Mouse (Mus musculus): Measurements from ENCODE around the gene Fam205c. TPM values are rescaled to one million over a fixed set of nuclear protein-coding genes. Genes with fewer than 3 reads are reported as not detected.

Gene Fam205c
- total RNA-seq (2021) = 1 to 10 TPM; 1.2 to 1.4 TPM

GRCm38 (mm10) chr4:42874134-42874533 lies at the start of gene Fam205c:
Gene Fam205c (minus strand): TSS chr4:42874234.
- intact Hi-C loops (cut with DNase I) = no loop called here
- no peak for DNase-seq (ENCODE audit: extremely low spot score in 1 of 2, low spot score in 2 of 2)

- peak in 1 of 2 experiments; percentile 5 for DNase-seq (ENCODE audit: extremely low spot score in 1 of 2, low spot score in 2 of 2)
- intact Hi-C loops (cut with DNase I) = loop anchor here (2.0 kb wide), 1 partner anchor 34 kb away; no protein-coding TSS in a partner anchor
Observed at GRCm38 (mm10) chr4:42922461-42922860, 48.4 kb upstream of the Fam205c start.

DNA sequence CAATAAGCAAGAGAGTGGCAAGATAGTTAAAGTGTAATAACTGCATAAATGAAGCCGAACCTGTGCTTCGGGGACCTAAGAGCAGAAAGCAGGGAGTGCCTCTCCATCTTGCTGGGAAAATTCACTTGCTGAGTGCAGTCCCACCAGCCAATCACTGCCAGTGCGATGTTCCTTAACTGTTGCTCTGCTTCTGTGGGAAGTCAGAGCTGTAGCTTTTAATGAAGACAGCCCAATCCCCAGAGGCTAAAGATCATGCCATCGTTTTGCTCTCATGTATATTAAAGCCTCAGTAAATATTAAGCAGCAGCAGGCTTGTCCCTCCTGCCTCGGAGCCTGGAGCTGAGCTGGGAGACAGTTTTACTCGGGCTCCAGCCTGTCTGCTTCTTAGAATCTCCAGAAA lies 48.0 kb upstream of the Fam205c start:
- peak in 1 of 2 experiments; percentile 12 for DNase-seq (ENCODE audit: extremely low spot score in 1 of 2, low spot score in 2 of 2)
- intact Hi-C loops (cut with DNase I) = loop anchor here (2.0 kb wide), 1 partner anchor 33 kb away; no protein-coding TSS in a partner anchor

DNA sequence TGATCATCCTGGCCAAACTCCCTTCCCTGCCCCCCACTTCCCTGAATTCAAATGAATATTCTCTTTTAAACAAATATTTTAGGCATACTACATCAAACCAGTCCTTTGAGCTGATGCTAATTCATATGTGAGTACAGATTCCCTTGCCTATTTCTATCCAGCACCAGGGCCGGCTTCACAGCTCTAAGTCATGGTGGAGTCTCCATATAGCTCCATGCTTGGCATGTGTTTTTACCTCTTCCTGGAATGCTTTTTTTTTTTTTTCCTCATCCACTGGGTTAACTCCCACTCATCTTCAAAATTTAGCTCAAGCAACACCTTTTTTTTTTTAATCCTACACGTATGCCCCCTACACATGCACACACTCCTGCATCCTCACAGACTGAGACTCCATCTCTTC lies 47.5 kb upstream of the Fam205c start:
- DNase-seq (ENCODE audit: extremely low spot score in 1 of 2, low spot score in 2 of 2) = peak; percentile 28 to 58

DNA sequence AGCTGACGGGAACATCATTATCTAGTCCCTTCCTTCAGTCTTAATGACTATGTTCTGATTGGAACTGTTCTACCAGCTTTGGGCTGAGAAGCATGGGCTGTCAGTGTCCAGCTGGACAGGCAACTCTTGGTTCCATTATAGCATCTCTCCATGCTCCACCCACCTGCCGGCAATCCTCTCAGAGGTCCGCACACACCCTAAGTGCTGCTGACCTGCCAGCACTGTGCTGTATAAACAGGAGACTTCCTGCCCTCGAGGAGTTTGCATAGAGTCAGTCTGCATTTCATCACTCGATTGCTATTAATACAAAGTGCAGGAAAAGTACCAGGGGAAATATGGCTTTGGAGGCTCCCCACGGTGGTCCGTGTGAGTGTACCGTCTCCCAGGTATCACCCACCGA lies 46.7 kb upstream of the Fam205c start:
- peak in 1 of 2 experiments; percentile 20 for DNase-seq (ENCODE audit: extremely low spot score in 1 of 2, low spot score in 2 of 2)
- intact Hi-C loops (cut with DNase I) = no loop called here

More for the DNA sequence above, 47.5 kb upstream of the Fam205c start:
- intact Hi-C loops (cut with DNase I) = no loop called here

DNA sequence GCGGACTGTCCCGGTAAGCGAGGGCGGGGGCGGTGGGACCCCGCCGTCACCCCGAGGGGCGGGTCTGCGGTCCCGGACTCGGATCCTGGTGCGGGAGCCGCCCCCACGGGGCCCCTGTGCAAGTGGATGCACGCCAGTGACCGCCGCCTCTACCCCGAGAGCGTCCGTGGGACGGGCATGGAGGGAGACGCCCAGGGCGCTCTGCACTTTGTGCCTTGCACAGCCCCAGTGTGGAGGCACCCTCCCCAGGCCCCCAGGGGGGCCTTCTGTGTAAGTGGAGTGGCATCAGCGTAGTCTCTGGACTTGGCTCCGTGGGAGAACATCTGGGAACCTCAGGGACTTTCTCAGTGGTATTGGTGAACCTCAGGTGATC lies 43.4 kb upstream of the Fam205c start:
- intact Hi-C loops (cut with DNase I) = no loop called here

GRCm38 (mm10) chr4:42916617-42917401 lies 42.8 kb upstream of the Fam205c start, which contains the start of gene Phf24:
Gene Phf24 (plus strand): TSS chr4:42916660.
- intact Hi-C loops (cut with DNase I) = no loop called here

More for the DNA sequence above, 43.4 kb upstream of the Fam205c start:
- DNase-seq (ENCODE audit: extremely low spot score in 1 of 2, low spot score in 2 of 2) = peak in 1 of 2 experiments; percentile 58

DNA sequence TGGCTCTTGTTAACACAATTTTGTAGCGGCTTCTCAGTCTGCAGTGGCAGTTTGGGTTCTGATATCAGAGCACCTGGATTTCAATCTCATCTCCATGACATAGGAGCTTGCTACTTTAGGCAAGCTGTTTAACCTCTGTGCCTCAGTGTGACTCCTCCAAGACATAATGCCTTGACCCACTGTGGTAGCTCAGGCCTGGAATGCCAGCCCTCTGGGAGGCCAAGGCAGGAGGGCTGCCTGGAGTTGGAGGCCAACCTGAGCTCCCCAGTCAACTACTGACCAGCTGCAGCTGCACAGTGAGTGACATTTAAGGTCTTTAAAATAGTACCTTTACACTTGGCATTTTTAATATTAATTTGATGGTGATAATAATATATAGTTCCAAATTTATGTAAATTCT lies 41.9 kb upstream of the Fam205c start:
- DNase-seq (ENCODE audit: extremely low spot score in 1 of 2, low spot score in 2 of 2) = peak in 1 of 2 experiments; percentile 16
- intact Hi-C loops (cut with DNase I) = no loop called here

More at GRCm38 (mm10) chr4:42916617-42917401, 42.8 kb upstream of the Fam205c start, which contains the start of gene Phf24:
- peak in 1 of 2 experiments; percentile 71 for DNase-seq (ENCODE audit: extremely low spot score in 1 of 2, low spot score in 2 of 2)

DNA sequence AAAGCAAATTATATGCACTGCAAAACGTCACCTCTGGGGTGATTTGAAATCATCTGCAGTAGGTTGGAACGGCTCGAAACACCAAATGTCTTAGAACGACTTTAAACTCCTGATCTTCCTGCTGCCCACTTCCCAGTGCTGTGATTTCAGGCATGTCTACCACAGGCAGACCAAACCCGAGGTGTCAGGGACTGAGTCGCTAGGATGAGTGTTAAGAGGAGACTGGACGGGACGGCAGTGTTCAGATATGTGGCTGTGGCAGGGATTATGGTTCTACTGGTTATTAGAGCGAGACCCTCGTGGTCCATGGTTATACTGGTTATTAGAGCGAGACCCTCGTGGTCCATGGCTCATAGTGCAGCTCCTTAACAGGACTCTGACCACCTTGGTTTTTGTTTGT lies 41.3 kb upstream of the Fam205c start:
- peak in 1 of 2 experiments; percentile 6 for DNase-seq (ENCODE audit: extremely low spot score in 1 of 2, low spot score in 2 of 2)

DNA sequence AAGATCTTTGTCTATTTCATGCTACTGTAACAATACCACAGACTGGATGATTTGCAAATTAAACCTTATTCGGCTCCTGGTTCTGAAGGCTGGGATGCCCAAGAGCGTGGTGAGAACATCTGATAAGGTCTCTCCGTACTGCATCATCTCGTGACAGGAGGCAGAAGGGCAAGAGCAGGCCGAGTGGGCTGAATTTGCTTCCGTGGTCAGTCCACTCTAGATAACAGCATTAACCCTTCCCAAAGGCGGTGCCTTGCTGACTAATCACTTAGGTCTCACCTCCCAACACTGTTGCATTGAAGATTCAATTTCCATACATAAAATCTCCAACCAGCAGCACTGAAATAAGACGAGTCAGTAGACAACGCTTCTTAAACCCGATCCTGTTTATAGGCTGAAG lies 39.4 kb upstream of the Fam205c start:
- DNase-seq (ENCODE audit: extremely low spot score in 1 of 2, low spot score in 2 of 2) = peak in 1 of 2 experiments; percentile 4
- intact Hi-C loops (cut with DNase I) = no loop called here

More for the DNA sequence above, 41.3 kb upstream of the Fam205c start:
- intact Hi-C loops (cut with DNase I) = no loop called here

DNA sequence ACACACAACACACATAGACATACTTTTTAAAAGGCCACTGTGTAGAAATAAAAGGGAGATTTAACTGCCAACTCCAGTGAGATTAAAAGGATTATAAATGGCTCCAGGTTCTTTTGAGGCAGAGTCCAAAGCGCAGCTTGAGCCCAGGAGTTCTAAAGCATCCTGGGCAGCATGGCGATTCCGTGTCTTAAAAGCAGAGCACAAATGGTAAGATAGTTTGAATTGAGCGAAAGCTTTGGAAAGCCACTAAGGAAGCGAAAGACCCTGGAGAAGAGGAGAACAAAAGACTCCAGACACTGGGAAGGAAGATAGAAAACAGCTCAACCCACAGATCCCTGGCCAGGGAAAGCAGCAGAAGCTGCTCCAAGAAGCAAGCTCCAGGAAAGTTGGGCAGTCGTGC lies 30.9 kb upstream of the Fam205c start:
- intact Hi-C loops (cut with DNase I) = no loop called here

GRCm38 (mm10) chr4:42904523-42904922 lies 30.5 kb upstream of the Fam205c start:
- DNase-seq (ENCODE audit: extremely low spot score in 1 of 2, low spot score in 2 of 2) = peak in 1 of 2 experiments; percentile 13
- intact Hi-C loops (cut with DNase I) = no loop called here

More for the DNA sequence above, 30.9 kb upstream of the Fam205c start:
- DNase-seq (ENCODE audit: extremely low spot score in 1 of 2, low spot score in 2 of 2) = no peak

DNA sequence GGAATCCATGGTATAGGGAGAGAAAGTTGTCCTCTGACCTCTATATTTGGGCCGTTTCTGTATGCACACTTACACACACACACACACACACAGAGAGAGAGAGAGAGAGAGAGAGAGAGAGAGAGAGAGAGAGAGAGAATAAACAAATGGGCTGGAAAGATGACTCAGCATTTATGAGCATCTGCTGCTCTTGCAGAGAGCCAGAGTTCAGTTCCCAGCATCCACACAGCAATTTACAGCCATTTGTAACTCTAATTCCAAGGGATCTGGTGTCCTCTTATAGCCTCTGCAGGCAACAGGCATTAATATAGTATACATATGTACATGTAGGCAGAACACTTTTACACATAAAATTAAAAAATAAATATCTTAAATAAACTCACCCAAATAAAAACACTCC lies 29.9 kb upstream of the Fam205c start:
- no peak for DNase-seq (ENCODE audit: extremely low spot score in 1 of 2, low spot score in 2 of 2)
- intact Hi-C loops (cut with DNase I) = no loop called here

DNA sequence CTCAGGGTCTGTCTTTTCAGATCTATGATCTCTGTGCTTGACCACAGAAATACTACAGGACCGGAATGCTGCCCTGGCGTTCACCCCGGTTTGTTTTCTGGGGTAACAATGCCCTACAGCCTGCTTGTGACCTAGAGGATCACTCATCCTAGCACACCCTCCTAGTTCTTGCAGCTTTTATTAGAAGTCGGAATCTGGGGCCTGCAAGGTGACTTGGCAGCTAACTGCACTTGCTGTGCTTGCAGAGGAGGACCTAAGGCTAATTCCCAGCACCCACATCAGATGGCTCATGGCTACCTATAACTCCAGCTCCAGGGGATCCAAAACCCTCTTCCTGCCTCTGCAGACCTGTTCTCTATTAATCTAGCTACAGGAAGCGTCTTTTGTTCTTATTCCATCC lies 28.7 kb upstream of the Fam205c start:
- DNase-seq (ENCODE audit: extremely low spot score in 1 of 2, low spot score in 2 of 2) = no peak
- intact Hi-C loops (cut with DNase I) = no loop called here

DNA sequence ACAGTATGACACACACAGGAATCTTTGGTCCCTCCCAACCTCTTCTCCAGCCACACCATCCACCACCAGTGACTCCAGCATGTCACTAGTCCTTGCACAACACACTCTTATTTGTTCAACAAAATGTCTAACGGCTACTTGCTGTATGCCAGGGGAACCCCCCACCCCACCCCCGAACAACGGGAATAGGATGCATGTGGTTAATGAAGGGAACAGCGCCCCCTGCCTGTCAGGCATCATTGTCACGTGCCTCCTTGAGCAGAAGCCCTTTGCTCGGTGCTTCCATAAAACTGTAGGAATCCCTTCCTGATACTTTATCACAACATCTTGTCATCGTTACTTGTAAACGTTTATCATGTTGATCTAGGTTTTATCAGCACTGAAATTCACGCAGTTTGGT lies 28.1 kb upstream of the Fam205c start:
- intact Hi-C loops (cut with DNase I) = no loop called here
- peak in 1 of 2 experiments; percentile 62 for DNase-seq (ENCODE audit: extremely low spot score in 1 of 2, low spot score in 2 of 2)

DNA sequence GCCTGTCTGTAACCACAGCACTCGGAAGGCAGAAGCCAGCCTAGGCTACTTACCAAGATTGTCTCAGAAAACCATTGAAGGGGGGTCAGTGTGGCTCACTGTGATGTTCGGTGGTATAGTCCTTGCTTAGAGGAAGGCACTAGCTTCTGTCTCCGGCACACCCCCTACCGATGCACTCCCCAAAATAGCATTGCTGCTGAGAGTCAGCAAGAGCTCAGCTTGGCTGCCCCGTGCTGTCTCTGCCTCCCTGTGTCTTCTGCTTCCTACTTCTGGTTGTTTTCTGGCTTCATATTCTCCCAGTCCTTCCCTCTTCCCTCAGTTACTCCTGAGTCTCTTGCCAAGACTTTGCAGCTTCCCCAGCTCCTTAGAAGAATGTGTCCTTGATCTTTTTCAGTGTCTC lies 26.8 kb upstream of the Fam205c start:
- peak in 1 of 2 experiments; percentile 45 for DNase-seq (ENCODE audit: extremely low spot score in 1 of 2, low spot score in 2 of 2)
- intact Hi-C loops (cut with DNase I) = no loop called here

GRCm38 (mm10) chr4:42898914-42899313 lies 24.9 kb upstream of the Fam205c start:
- intact Hi-C loops (cut with DNase I) = no loop called here

GRCm38 (mm10) chr4:42895118-42895517 lies 21.1 kb upstream of the Fam205c start:
- no peak for DNase-seq (ENCODE audit: extremely low spot score in 1 of 2, low spot score in 2 of 2)
- intact Hi-C loops (cut with DNase I) = no loop called here

More at GRCm38 (mm10) chr4:42898914-42899313, 24.9 kb upstream of the Fam205c start:
- DNase-seq (ENCODE audit: extremely low spot score in 1 of 2, low spot score in 2 of 2) = no peak

GRCm38 (mm10) chr4:42891176-42891575 lies 17.1 kb upstream of the Fam205c start:
- intact Hi-C loops (cut with DNase I) = no loop called here

DNA sequence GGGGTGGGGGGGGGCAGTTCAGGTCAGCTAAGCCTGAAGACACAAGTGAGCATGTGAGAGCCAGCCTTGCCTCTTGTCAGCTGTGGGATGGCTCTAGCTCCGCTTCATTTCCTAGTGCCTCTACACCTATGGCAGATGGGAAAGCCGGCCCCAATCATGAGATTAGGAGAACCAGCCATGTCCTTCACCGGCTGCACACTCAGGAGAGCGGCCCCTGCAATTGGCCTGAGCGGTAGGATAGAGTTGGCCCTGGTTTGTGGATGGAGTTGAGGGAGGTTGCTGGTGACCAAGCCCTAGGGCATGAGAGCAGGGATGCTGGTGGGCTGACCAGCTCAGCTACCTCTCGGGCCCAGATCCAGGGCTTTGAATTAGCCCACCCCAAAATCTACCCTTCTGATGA lies 14.8 kb upstream of the Fam205c start:
- no peak for DNase-seq (ENCODE audit: extremely low spot score in 1 of 2, low spot score in 2 of 2)

More at GRCm38 (mm10) chr4:42891176-42891575, 17.1 kb upstream of the Fam205c start:
- no peak for DNase-seq (ENCODE audit: extremely low spot score in 1 of 2, low spot score in 2 of 2)

More for the DNA sequence above, 14.8 kb upstream of the Fam205c start:
- intact Hi-C loops (cut with DNase I) = loop anchor here (2.0 kb wide), 1 partner anchor 34 kb away; no protein-coding TSS in a partner anchor

All from left cerebral cortex, postnatal 10 days (tissue).